Comparison of ENCODE assay signal across 8 mouse cellular contexts in genomic region chr5:33820733-33821621, GRCm38 (mm10). TPM values are rescaled to one million over a fixed set of nuclear protein-coding genes. Genes with fewer than 3 reads are reported as not detected.
A peak's percentile ranks its signal among the peaks of the same experiment; 100 is the strongest.
DNase-seq lines count a peak whose midpoint lies in the region; ATAC-seq lines count a peak whose summit lies in the region.

No protein-coding gene starts in this region.

- peaks cover 24% of the 10 kb centered on the region for H3K4me1 ChIP-seq in embryonic facial prominence, embryonic 15.5 days
- peaks cover 35% of the 10 kb centered on the region for H3K4me1 ChIP-seq in heart, embryonic 11.5 days (ENCODE audit: control insufficient read depth, insufficient read depth, low read length)
- peaks cover 28% of the 10 kb centered on the region for H3K4me1 ChIP-seq in kidney, embryonic 16.5 days (ENCODE audit: insufficient read depth, low read length)
- H3K4me1 ChIP-seq in liver, embryonic 16.5 days (ENCODE audit: control insufficient read depth, low read depth, low read length) = peaks cover 37% of the 10 kb centered on the region
- peaks cover 42% of the 10 kb centered on the region for H3K4me1 ChIP-seq in neural tube, embryonic 14.5 days (ENCODE audit: control insufficient read depth, insufficient read depth, low read length)

- H3K27me3 ChIP-seq in embryonic facial prominence, embryonic 15.5 days = no peaks in the 10 kb centered on the region
- no peaks in the 10 kb centered on the region for H3K27me3 ChIP-seq in heart, embryonic 11.5 days (ENCODE audit: control insufficient read depth, insufficient read depth, low read length)
- H3K27me3 ChIP-seq in kidney, embryonic 16.5 days (ENCODE audit: insufficient read depth, low read length) = no peaks in the 10 kb centered on the region
- H3K27me3 ChIP-seq in liver, embryonic 16.5 days (ENCODE audit: control insufficient read depth, insufficient read depth, low read depth, low read length) = no peaks in the 10 kb centered on the region
- no peaks in the 10 kb centered on the region; the same call in 1 of the 2 replicates for H3K27me3 ChIP-seq in neural tube, embryonic 14.5 days (ENCODE audit: control insufficient read depth, insufficient read depth, low read length)

- H3K36me3 ChIP-seq in embryonic facial prominence, embryonic 15.5 days = no peaks in the 10 kb centered on the region
- H3K36me3 ChIP-seq in heart, embryonic 11.5 days (ENCODE audit: control insufficient read depth, insufficient read depth, low read length) = no peaks in the 10 kb centered on the region
- H3K36me3 ChIP-seq in kidney, embryonic 16.5 days (ENCODE audit: insufficient read depth, low read length) = 0 out of 2 replicates have a peak, but pooled peaks cover 3% of the 10 kb centered on the region
- H3K36me3 ChIP-seq in liver, embryonic 16.5 days (ENCODE audit: control insufficient read depth, insufficient read depth) = no peaks in the 10 kb centered on the region; the same call in 1 of the 2 replicates
- H3K36me3 ChIP-seq in neural tube, embryonic 14.5 days (ENCODE audit: control insufficient read depth, insufficient read depth, low read length) = no peaks in the 10 kb centered on the region

- peak overlapping the region; percentile 99 for H3K4me3 ChIP-seq in embryonic facial prominence, embryonic 15.5 days (replicated peaks)
- peak overlapping the region; percentile 100 for H3K4me3 ChIP-seq in heart, embryonic 11.5 days (ENCODE audit: low read depth, low read length)
- peak overlapping the region; percentile 99 for H3K4me3 ChIP-seq in kidney, embryonic 16.5 days (ENCODE audit: low read length)
- H3K4me3 ChIP-seq in liver, embryonic 16.5 days (ENCODE audit: low read depth, low read length) = peak overlapping the region; percentile 100
- H3K4me3 ChIP-seq in neural tube, embryonic 14.5 days (ENCODE audit: low read depth, low read length) = peak overlapping the region; percentile 99

- WGBS in embryonic facial prominence, embryonic 15.5 days = under 1% methylated on average over 119 of the region's 121 CpGs
- WGBS in heart, embryonic 11.5 days (ENCODE audit: insufficient replicate concordance) = under 1% methylated on average over 104 of the region's 121 CpGs
- WGBS in kidney, embryonic 16.5 days = 0% methylated on average over 75 of the region's 121 CpGs
- under 1% methylated on average over 85 of the region's 121 CpGs for WGBS in liver, embryonic 16.5 days (ENCODE audit: insufficient replicate concordance)
- under 1% methylated on average over 80 of the region's 121 CpGs for WGBS in neural tube, embryonic 14.5 days

- peak overlapping the region; percentile 94 for H3K27ac ChIP-seq in embryonic facial prominence, embryonic 15.5 days (replicated peaks)
- H3K27ac ChIP-seq in heart, embryonic 11.5 days (ENCODE audit: low read depth, low read length) = peak overlapping the region; percentile 99
- peak overlapping the region; percentile 97 for H3K27ac ChIP-seq in kidney, embryonic 16.5 days (ENCODE audit: low read length)
- peak overlapping the region; percentile 93 for H3K27ac ChIP-seq in liver, embryonic 16.5 days (ENCODE audit: low read length)
- H3K27ac ChIP-seq in neural tube, embryonic 14.5 days (ENCODE audit: low read depth, low read length) = peak overlapping the region; percentile 99

- ATAC-seq in embryonic facial prominence, embryonic 15.5 days (ENCODE audit: insufficient number of reproducible peaks, low FRiP score, low TSS enrichment, low read depth) = 0 out of 2 replicates have a peak, but pooled peaks have one; percentile 30
- peak; percentile 67 for ATAC-seq in heart, embryonic 11.5 days (replicated peaks; ENCODE audit: insufficient number of reproducible peaks, low FRiP score, low TSS enrichment)
- peak; percentile 74 for ATAC-seq in kidney, embryonic 16.5 days (ENCODE audit: low FRiP score, low TSS enrichment)
- peak; percentile 48 for ATAC-seq in liver, embryonic 16.5 days (ENCODE audit: low read depth)
- ATAC-seq in neural tube, embryonic 14.5 days (ENCODE audit: low read depth) = peak; percentile 28; the same call in 1 of the 2 replicates

- no peaks in the 10 kb centered on the region for H3K9me3 ChIP-seq in embryonic facial prominence, embryonic 15.5 days (replicated peaks)
- no peaks in the 10 kb centered on the region for H3K9me3 ChIP-seq in heart, embryonic 11.5 days (replicated peaks; ENCODE audit: control insufficient read depth, low read length)
- no peaks in the 10 kb centered on the region for H3K9me3 ChIP-seq in kidney, embryonic 16.5 days (ENCODE audit: low read length)
- no peaks in the 10 kb centered on the region for H3K9me3 ChIP-seq in liver, embryonic 16.5 days (replicated peaks; ENCODE audit: control insufficient read depth, low read length)
- no peaks in the 10 kb centered on the region for H3K9me3 ChIP-seq in neural tube, embryonic 14.5 days (ENCODE audit: control insufficient read depth, low read length)

- peak; percentile 37 to 54 for DNase-seq in B cell, adult 2 months
- DNase-seq in adrenal gland, postnatal 4 days (ENCODE audit: low spot score in 2 of 2) = peak; percentile 40 to 41
- peak; percentile 80 for DNase-seq in testis, postnatal 14 days (ENCODE audit: low spot score)

- H3K9ac ChIP-seq in embryonic facial prominence, embryonic 15.5 days = peak overlapping the region; percentile 94
- H3K9ac ChIP-seq in heart, embryonic 11.5 days (ENCODE audit: low read depth, low read length) = peak overlapping the region; percentile 99
- H3K9ac ChIP-seq in kidney, embryonic 16.5 days (replicated peaks; ENCODE audit: low read length) = peak overlapping the region; percentile 99
- peak overlapping the region; percentile 99 for H3K9ac ChIP-seq in liver, embryonic 16.5 days (ENCODE audit: low read depth, low read length)
- peak overlapping the region; percentile 99 for H3K9ac ChIP-seq in neural tube, embryonic 14.5 days (replicated peaks; ENCODE audit: low read depth, low read length)

- H3K4me2 ChIP-seq in embryonic facial prominence, embryonic 15.5 days (replicated peaks) = peak overlapping the region; percentile 57
- H3K4me2 ChIP-seq in heart, embryonic 11.5 days = peak overlapping the region; percentile 93
- peak overlapping the region; percentile 75 for H3K4me2 ChIP-seq in kidney, embryonic 16.5 days (replicated peaks; ENCODE audit: low read depth, low read length)
- peak overlapping the region; percentile 100 for H3K4me2 ChIP-seq in liver, embryonic 16.5 days (ENCODE audit: low read depth, low read length)
- H3K4me2 ChIP-seq in neural tube, embryonic 14.5 days (ENCODE audit: low read depth, low read length) = peak overlapping the region; percentile 66

RNA-seq across cellular contexts. Expression of gene Nsd2, which starts 0.5 kb away (rescaled TPM):
- total RNA-seq in adrenal gland, postnatal 4 days (2021) = 10 to 100 TPM; 82.7 to 96.3 TPM
- polyA plus RNA-seq in embryonic facial prominence, embryonic 15.5 days (2015; fragmentation: Nextera tagmentation; extraction: Ambion mirVana) = 35.8 and 37.6 TPM in 2 replicates
- 46.8 and 48.7 TPM in 2 replicates for polyA plus RNA-seq in heart, embryonic 11.5 days (2014; fragmentation: Nextera tagmentation; extraction: Ambion mirVana)
- polyA plus RNA-seq in kidney, embryonic 16.5 days (2015; fragmentation: Nextera tagmentation; extraction: Ambion mirVana) = 40.2 and 46.6 TPM in 2 replicates
- 17.1 and 20.2 TPM in 2 replicates for polyA plus RNA-seq in liver, embryonic 16.5 days (2015; fragmentation: Nextera tagmentation; extraction: Ambion mirVana)
- polyA plus RNA-seq in neural tube, embryonic 14.5 days (2014; fragmentation: Nextera tagmentation; extraction: Ambion mirVana) = 104 and 109 TPM in 2 replicates

RNA-seq across cellular contexts. Expression of gene Letm1, which starts 38.4 kb away (rescaled TPM):
- total RNA-seq in adrenal gland, postnatal 4 days (2021) = 10 to 100 TPM; 70.7 to 74.7 TPM
- polyA plus RNA-seq in embryonic facial prominence, embryonic 15.5 days (2015; fragmentation: Nextera tagmentation; extraction: Ambion mirVana) = 49.9 and 51.8 TPM in 2 replicates
- polyA plus RNA-seq in heart, embryonic 11.5 days (2014; fragmentation: Nextera tagmentation; extraction: Ambion mirVana) = 40.3 and 44.5 TPM in 2 replicates
- polyA plus RNA-seq in kidney, embryonic 16.5 days (2015; fragmentation: Nextera tagmentation; extraction: Ambion mirVana) = 47.0 and 49.5 TPM in 2 replicates
- polyA plus RNA-seq in liver, embryonic 16.5 days (2015; fragmentation: Nextera tagmentation; extraction: Ambion mirVana) = 12.9 and 14.7 TPM in 2 replicates
- polyA plus RNA-seq in neural tube, embryonic 14.5 days (2014; fragmentation: Nextera tagmentation; extraction: Ambion mirVana) = 67.0 and 69.5 TPM in 2 replicates

Comparison
In these comparisons a context has a peak if more than half of its experiments do, and no peak if none do; other contexts are left out.
1. Peak in every context shown above with its lines: DNase-seq, ATAC-seq, H3K4me3 ChIP-seq and H3K27ac ChIP-seq.